Mouse (Mus musculus): ENCODE measurements at regions not wholly inside any gene's neighbourhood (a gene's known extent, or its start where the extent isn't known, plus 50 kb on each side); places are given as distances from the start of the nearest gene placed in this dataset.

DNA sequence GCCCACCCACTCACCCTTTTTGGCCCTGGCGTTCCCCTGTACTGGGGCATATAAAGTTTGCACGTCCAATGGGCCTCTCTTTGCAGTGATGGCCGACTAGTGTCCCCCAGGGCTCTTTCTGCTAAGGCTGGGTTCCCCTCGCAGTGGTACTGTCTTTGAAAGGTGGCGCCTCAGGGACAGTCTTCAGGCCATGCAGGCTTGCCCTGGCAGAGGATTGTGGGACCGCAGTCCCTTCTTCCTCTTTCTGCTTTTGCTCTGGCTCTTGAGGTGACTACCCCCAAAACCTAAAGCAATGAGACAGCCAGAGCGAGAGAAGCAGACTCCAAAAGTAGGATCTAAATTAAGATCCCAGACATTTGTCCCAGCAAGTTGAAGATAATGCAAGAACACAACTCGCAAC, 93.5 kb upstream of the Tbl1xr1 start:
- Histone ChIP-seq H3K4me1 (ENCODE audit: control insufficient read depth, insufficient read depth, insufficient read length, low read length) (peaks cover 12% of the 10 kb centered on the region; the same call in 1 of the 2 replicates), H3K4me3 (ENCODE audit: insufficient read depth, low read depth, low read length) (no peak overlapping the region), H3K27ac (replicated peaks; ENCODE audit: low read depth, low read length) (no peak overlapping the region)

DNA sequence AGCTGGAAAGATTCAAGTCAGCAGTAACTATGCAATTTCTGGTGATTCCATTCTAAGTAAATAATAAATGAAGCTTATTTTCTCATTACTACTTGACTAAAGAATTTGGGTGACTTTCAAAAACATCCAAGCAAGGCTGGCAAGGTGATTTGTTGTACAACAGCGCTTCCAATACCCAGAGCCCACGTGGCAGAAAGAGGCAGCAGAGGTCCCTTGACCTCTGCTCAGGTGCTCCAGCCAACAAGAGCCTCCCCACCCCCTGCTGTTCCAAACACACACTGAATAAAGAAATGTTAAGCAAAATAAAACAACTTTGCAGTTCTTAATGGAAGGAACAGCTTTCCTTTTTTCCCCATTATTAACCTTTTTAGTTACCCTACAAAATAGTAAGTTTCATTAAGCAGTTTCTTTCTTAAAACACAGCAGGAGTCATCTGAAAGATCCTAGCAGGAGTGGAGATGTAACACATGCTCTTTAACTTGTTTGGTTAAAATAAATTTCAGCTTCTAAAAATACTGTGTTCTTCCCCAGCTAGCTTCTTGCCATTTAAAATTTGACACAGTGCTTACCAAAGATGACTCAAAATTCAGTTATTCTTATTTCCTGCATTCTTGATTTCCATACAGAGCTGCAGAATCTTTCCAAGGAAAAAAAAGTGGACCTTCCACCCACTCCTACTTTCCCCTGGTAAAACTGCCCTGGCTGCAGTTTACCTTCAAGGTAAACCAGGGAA, 92.3 kb upstream of the Tbl1xr1 start:
- Histone ChIP-seq H3K4me3 (ENCODE audit: insufficient read depth, low read depth, low read length) (no peak overlapping the region), H3K4me1 (ENCODE audit: control insufficient read depth, insufficient read depth, insufficient read length, low read length) (peaks cover 15% of the 10 kb centered on the region; the same call in 1 of the 2 replicates), H3K27ac (replicated peaks; ENCODE audit: low read depth, low read length) (no peak overlapping the region)

DNA sequence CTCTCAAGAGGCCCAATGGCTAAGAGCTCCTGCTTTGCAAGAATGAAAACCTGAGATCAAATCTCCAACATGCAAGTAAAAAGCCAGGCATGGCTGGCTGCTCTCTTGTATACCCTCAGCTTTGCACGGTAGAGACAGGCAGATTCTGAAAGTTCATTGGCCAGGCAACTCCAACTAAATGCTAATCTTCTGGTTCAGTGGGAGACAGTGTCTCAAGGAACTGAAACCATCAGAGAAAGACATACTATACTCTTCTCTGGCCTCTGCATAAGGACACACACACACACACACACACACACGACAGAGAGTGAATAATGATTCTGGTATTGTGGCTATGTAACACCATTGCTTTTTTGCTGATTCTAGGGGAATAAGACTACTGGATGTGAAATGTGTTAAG, 91.6 kb upstream of the Tbl1xr1 start:
- Histone ChIP-seq H3K27ac (replicated peaks; ENCODE audit: low read depth, low read length) (no peak overlapping the region), H3K4me3 (ENCODE audit: insufficient read depth, low read depth, low read length) (no peak overlapping the region)

DNA sequence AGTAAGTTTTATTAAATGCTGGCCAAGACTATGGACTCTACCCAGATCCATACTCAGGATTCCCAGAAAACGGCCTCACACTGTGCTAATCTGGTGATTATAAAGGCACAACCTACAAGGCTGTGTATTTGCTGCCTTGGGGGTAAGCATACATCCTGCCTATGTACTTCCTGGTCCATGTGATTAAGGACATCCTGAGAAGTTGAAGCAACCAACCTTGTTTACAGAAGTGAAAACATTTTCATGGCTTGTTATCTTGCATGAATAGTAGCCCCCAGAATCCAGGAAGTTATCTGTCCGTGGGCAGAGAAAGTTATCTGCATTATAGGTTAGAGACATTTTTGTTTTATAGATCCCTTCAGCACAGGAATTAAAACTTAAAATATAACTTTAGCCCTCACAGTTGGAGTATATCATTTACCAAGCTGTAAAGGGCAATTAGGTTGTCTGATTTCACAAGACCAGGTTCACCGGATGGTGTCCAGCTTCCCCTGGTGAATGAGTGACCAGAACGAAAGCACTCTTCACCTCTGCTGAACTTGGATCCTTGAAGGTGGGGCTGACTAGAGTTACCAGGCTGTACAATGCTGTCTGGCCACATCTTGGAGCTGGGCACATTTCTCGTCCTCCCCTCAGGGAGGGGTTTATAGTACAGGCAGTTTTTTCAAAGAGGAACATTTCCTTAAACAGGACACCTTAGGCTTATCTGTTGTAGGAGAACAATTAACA, 90.1 kb upstream of the Tbl1xr1 start:
- H3K4me1 ChIP-seq (ENCODE audit: control insufficient read depth, insufficient read depth, insufficient read length, low read length): peaks cover 15% of the 10 kb centered on the region; the same call in 1 of the 2 replicates
- H3K4me3 ChIP-seq (ENCODE audit: insufficient read depth, low read depth, low read length): no peak overlapping the region
- peak overlapping the region; percentile 55 for H3K27ac ChIP-seq (replicated peaks; ENCODE audit: low read depth, low read length)

More for the DNA sequence above, 91.6 kb upstream of the Tbl1xr1 start:
- H3K4me1 ChIP-seq (ENCODE audit: control insufficient read depth, insufficient read depth, insufficient read length, low read length): peaks cover 15% of the 10 kb centered on the region; the same call in 1 of the 2 replicates

DNA sequence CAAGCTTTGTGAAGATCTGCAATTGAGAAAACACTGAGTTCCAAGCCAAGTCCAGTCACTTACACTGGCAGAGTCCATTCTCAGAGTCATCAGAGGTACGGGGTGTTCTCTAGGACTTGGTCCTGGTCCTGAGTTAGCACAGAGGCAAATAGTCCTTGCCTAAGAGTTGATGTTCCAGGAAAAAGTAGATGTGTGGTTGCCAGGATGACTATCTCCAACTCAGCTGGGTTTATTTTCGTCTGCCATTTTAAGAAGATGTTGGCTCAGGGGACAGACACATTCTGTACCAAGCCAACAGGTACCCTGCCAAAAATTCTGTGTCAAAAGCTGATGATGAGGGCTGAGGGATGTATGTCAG, 89.6 kb upstream of the Tbl1xr1 start:
- Histone ChIP-seq H3K27ac (replicated peaks; ENCODE audit: low read depth, low read length) (peak overlapping the region; percentile 55), H3K4me1 (ENCODE audit: control insufficient read depth, insufficient read depth, insufficient read length, low read length) (peaks cover 15% of the 10 kb centered on the region; the same call in 1 of the 2 replicates), H3K4me3 (ENCODE audit: insufficient read depth, low read depth, low read length) (no peak overlapping the region)

DNA sequence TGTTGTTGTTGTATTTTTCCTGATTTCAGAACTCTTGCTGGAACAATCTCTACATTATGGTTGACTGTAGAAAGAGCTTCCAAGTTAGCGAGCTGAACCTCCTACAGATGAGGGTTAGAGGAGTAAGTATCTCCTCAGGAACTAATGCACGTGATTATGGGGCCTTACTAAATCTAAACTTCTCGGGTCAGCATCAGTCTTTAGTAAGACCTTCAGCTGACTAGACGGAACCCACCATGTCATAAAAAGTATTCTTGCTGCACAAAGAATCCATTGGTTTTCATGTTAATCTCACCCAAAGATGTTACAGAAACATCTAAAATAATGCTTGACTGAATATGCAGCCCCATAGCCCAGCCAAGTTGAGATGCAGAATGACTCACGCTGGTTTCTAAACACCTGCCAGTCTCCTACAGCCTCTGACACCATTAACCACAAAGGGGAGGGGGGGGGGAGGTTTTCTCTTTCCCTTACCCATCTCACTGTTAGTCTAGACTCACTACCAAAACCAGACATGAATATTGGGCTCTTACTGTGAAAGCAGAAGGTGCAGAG, 88.9 kb upstream of the Tbl1xr1 start:
- H3K4me3 ChIP-seq (ENCODE audit: insufficient read depth, low read depth, low read length): no peak overlapping the region
- H3K27ac ChIP-seq (replicated peaks; ENCODE audit: low read depth, low read length): peak overlapping the region; percentile 69
- H3K4me1 ChIP-seq (ENCODE audit: control insufficient read depth, insufficient read depth, insufficient read length, low read length): peaks cover 15% of the 10 kb centered on the region; the same call in 1 of the 2 replicates

DNA sequence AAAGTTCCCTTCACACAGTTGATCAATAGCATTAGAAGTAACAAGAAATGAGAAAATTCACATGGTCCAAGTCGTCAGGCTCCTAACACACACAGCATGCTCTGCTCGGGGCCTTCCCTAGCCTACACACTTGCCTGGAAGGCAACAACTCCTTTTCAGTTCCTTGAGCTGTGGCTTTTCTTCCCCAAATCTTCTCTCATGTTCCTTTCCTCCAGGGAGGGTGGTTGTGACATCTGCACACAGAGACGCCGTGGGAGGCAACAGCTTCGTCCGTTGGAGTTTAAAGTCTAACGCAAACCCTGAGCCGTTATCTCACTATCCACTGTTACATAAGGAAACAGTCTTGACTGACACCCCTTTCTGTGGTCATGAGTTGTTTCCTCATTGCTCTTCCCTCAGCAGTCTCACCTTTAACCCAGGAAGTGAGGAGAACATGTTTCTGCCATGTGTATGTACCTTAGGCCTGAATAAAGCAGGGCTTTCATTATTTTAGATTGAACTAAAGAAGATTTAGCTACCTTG, 88.4 kb upstream of the Tbl1xr1 start:
- peaks cover 15% of the 10 kb centered on the region; the same call in 1 of the 2 replicates for H3K4me1 ChIP-seq (ENCODE audit: control insufficient read depth, insufficient read depth, insufficient read length, low read length)
- H3K4me3 ChIP-seq (ENCODE audit: insufficient read depth, low read depth, low read length): no peak overlapping the region
- peak overlapping the region; percentile 69 for H3K27ac ChIP-seq (replicated peaks; ENCODE audit: low read depth, low read length)

DNA sequence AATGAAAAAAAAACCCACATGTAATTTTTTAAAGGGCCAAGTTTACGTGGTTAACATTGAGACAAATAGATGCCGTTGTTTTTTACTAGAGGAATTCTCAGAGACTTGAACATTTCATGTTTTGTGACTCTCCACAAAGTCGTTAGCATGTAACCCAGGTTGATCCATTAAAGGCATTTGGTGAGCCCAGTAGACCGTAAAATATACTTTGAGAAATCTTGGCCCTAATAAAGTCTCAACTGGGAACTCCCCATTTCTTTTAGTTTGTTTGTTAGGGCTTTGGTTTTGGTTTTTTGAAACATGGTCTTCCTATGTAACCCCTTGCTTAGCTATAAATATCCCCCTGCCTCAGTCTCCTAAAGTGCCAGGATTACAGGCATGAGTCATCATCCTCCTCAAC, 85.9 kb upstream of the Tbl1xr1 start:
- peaks cover 28% of the 10 kb centered on the region for H3K4me1 ChIP-seq (ENCODE audit: control insufficient read depth, insufficient read depth, insufficient read length, low read length)
- no peak overlapping the region for H3K4me3 ChIP-seq (ENCODE audit: insufficient read depth, low read depth, low read length)
- no peak overlapping the region for H3K27ac ChIP-seq (replicated peaks; ENCODE audit: low read depth, low read length)

DNA sequence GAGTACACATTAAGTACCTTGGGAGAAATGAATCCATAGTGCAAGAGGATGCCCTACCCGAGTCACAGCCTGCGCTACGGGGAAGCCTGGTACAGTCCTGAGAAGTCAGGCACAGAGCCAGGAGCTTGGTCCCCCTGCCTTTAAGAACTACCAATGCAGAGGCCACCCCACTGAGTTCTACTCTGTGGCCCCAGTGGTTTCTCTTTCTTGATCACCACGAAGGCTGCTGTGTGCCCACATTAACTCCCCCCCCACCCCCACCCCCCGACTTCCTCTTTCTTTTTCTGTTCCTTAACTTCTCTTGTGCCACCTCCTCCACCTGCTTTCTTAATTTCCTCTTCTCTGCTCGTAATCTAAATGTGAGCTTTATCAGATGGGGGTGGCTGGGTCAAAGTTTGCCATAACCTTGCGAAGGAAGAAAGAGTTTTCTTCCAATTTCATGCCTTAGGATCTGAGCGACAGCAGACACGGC, 84.7 kb upstream of the Tbl1xr1 start:
- Histone ChIP-seq H3K4me3 (ENCODE audit: insufficient read depth, low read depth, low read length) (no peak overlapping the region), H3K27ac (replicated peaks; ENCODE audit: low read depth, low read length) (0 out of 2 replicates have a peak overlapping the region, but pooled peaks have one; percentile 34), H3K4me1 (ENCODE audit: control insufficient read depth, insufficient read depth, insufficient read length, low read length) (peaks cover 29% of the 10 kb centered on the region)

DNA sequence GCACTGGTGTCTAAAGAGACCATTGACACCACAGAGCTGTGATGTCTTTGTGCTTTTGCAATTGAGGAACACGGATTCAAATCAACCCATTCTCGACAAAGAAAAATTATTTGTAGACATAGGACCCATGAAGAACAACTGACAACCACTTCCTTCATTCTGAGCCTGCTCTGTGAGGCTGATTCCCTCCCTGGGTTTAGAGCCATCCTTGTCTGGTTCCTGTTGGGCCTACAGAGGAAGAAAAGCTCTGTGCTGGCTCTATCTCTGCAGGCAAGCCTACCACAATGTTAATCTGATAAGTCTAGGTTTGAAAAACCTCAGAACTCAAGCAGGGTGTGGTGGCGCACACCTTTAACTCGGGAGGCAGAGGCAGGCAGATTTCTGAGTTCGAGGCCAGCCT, 84.2 kb upstream of the Tbl1xr1 start:
- Histone ChIP-seq H3K4me1 (ENCODE audit: control insufficient read depth, insufficient read depth, insufficient read length, low read length) (peaks cover 28% of the 10 kb centered on the region), H3K4me3 (ENCODE audit: insufficient read depth, low read depth, low read length) (no peak overlapping the region), H3K27ac (replicated peaks; ENCODE audit: low read depth, low read length) (0 out of 2 replicates have a peak overlapping the region, but pooled peaks have one; percentile 9)

DNA sequence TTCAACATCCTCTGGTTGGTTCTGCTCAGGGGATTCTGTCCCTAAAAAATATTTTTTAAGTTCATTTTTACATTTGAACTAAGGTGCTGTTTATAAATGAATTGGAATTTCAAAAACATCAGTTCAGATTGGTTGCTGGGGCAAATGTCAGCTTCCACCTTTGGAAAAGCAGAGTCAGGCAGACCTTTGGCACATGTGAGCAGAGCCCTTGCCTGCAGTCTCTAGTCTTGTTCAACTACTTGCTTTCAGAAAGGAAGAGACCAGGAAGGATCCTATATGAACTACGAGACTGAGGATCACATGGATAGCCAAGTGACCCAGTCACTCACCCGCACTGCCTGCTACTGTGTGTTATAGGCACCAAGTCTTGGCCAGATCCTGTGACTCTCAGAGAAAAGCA, 82.5 kb upstream of the Tbl1xr1 start:
- Histone ChIP-seq H3K4me3 (ENCODE audit: insufficient read depth, low read depth, low read length) (no peak overlapping the region), H3K27ac (replicated peaks; ENCODE audit: low read depth, low read length) (peak overlapping the region; percentile 60), H3K4me1 (ENCODE audit: control insufficient read depth, insufficient read depth, insufficient read length, low read length) (peaks cover 23% of the 10 kb centered on the region)

DNA sequence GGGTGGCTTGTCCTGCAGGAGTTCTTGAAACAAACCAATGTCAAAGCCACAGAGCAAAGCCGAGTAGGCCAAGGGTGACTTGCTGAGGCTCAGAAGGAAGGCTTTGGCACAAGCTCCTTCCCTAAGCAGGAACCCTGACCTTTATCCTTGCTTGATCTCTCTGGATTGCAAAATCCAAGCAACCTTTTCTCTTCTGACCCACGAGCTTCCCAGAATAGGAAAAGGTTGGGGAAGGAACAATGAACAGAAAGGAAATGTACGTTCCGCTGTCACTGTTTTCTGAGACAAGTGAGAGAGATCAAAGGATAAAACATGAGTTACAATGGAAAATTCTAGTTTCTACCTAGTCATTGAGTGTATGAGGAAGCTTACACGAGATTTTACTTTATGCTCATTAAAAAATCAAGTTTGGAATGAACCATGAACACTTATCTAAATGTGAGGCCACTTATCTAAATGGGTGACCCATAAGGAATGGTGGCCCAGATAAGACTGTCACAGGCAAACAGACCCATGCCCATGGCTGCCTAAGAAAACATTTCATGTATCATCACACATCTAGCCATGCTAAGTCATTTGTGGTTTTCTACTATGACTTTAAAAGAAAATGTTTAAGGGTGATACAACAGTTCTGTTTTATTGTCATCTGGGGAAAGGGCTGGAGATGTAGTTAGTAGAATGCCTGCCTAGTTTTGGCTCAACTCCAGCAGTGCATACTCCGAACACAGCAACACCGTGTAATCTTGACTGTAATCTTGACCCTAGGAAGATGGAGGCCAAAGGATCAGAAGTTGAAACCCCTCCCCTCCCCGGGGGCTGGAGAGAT, 80.7 kb upstream of the Tbl1xr1 start:
- H3K4me1 ChIP-seq (ENCODE audit: control insufficient read depth, insufficient read depth, insufficient read length, low read length): peaks cover 23% of the 10 kb centered on the region
- H3K27ac ChIP-seq (replicated peaks; ENCODE audit: low read depth, low read length): peak overlapping the region; percentile 90
- H3K4me3 ChIP-seq (ENCODE audit: insufficient read depth, low read depth, low read length): no peak overlapping the region

DNA sequence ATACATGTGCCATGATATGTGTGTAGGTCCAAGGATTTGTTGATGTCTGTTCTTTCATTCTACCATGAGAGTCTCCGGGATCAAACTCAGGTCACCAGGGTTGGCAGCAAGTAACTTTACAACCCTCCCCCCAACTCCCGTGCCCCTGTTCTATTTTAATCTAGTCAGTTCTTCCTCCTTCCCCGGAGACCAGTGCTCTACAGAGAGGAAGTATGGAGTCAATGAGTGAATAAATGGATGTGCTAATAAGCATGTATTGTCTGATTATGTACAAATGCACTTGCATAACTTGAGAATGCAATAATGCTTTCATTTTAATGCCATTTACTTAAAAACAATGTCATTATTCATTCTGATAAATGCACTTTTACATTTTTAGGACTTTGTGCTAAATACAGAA, 79.1 kb upstream of the Tbl1xr1 start:
- H3K4me3 ChIP-seq (ENCODE audit: insufficient read depth, low read depth, low read length): no peak overlapping the region
- peaks cover 23% of the 10 kb centered on the region for H3K4me1 ChIP-seq (ENCODE audit: control insufficient read depth, insufficient read depth, insufficient read length, low read length)
- no peak overlapping the region for H3K27ac ChIP-seq (replicated peaks; ENCODE audit: low read depth, low read length)

DNA sequence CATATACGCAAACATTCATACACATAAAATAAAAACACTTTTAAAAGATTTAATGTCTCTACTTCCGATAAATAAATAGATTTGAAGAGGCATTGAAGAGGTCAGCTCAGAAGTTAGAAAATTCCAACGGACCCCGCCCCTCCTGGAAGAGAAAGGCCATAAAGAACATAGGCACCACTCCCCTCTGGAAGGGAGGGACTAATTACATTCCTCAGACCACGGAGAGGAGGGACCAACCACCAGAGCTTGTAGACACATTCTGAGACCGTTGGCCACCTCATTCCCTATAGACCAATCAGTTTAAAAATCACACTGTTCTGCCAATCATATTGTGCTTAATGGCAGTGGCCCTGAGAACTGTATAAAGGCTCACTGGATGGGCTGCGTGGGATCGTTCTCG, 71.0 kb upstream of the Tbl1xr1 start:
- H3K27ac ChIP-seq (replicated peaks; ENCODE audit: low read depth, low read length): no peak overlapping the region
- H3K4me1 ChIP-seq (ENCODE audit: control insufficient read depth, insufficient read depth, insufficient read length, low read length): peaks cover 4% of the 10 kb centered on the region; the same call in 1 of the 2 replicates
- H3K4me3 ChIP-seq (ENCODE audit: insufficient read depth, low read depth, low read length): no peak overlapping the region
